Mouse (Mus musculus) kidney, postnatal 36 days (tissue): ENCODE measurements around the gene Gm14137.

Experiments
- DNase-seq, 2 experiments: peaks; one replicate each; pipeline ENCODE4 v3.0.0; 2021 to 2022; ENCODE audit warnings: mixed read lengths in 2 of 2

Gene Gm14137

DNA sequence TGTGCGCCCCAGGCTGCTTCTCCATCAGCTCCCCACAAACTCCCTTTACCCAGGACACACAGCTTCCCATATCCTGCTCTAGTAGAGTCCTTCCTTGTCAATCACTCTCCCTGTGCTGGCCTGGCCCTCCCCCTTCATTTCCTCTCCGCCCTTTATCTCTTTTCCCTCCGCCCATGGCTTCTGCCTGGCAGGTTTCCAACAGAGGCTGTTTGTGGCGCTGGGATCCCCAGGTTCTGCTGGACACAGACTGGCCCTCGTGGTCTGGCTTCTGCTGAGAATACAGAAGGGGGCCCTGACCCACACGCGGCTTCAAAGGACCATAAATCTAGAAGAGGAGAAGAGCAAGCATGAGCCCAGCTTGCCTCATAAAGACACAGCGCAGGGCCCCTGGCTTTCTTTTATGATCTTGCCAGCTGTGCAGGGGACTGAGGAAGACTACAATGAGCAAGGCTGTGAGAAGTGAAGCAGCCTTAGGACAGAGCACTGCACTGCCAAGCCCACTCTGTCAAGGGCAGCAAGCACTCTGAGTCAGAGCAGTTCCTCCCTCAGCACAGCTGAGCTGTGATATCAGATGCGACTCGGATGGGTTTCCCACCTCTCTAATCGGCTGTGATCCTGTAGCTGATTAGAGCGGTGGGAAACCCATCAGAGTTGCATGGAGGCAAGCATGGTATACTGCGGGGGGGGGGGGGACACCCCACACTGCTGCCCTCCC, 1.3 kb upstream of the Gm14137 start:
- peak; percentile 80 to 84 for DNase-seq

DNA sequence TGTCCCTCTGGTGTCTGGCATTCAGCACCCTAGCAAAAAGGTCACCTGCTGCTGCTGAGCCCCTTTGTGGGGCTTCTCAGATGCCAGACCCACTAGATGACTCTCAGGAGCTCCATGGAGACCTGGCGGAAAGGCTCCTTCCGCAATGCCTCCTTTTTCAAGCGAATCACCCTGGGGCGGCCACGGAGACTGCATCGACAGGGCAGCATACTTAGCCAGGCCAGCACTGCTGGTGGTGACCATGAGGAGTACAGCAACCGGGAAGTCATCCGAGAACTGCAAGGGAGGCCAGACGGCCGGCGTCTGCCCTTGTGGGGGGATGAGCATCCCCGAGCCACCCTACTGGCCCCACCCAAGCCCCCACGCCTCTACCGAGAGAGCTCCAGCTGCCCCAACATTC, 557 bp downstream of the Gm14137 start:
- DNase-seq, result no peak

DNA sequence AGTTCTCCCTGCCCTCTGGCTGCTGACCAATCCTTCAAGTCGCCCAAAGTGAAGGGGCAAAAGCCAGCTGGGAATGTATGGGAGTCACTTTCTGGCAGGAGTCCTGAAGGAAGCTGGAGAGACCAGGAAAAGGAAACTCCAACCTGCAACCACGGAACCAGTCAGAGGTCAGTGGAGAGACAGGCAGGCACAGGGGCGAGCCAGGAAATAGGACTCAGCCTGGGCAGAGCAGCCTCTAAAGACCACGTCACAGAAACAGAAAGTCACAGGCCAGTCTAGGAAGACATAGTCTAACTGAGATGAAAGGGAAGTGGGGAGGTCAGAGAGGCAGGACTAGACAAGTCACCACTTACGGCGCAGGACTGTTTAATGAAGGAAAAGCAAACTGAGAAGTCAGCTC, 1.3 kb downstream of the Gm14137 start:
- peak; percentile 47 to 60 for DNase-seq

DNA sequence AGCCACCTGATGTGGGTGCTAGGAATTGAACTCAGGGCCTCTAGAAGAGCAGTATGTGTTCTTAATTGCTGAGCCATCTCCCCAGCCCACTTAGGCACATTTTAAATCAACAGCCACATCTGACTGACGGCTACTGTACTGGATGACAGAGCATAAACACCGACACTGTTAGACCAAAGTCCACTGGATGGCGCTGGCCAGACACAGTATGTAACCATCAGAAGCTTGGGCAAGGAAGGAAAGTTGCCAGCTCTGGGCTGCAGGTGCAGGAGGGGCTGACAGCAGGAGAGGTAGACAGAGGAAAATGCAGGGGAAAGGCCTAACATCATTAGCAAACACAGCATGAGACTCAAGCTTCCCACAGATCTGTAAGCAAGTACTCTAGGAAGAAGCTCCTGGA, 2.5 kb downstream of the Gm14137 start:
- DNase-seq, result peak in 1 of 2 experiments; percentile 57

DNA sequence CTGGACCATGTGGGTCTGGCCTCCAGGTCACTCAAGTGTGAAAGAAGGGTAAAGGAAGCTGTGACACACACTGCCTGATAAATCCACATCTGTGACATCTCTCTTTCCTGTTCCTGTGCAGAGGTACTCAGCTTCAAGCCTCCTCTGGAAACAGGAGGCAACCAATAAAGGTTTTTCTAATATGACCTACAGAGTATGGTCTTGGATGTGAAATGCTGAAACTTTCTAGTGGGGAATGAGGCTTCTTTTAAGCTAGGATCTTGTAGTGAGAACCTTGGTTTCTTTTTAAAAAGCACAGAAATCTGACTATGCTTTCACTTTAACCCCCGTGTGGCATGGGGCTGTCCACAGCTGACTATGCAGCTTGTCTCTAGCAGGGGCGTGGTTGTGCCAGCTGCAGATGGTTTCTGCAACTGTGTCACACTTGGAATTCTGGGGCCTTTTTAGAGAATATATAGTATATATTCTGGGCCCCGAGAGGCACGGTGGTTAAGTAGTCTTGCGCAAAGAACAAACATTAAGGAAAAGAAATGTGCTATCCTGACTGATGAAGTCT, 3.2 kb downstream of the Gm14137 start:
- DNase-seq, result no peak

DNA sequence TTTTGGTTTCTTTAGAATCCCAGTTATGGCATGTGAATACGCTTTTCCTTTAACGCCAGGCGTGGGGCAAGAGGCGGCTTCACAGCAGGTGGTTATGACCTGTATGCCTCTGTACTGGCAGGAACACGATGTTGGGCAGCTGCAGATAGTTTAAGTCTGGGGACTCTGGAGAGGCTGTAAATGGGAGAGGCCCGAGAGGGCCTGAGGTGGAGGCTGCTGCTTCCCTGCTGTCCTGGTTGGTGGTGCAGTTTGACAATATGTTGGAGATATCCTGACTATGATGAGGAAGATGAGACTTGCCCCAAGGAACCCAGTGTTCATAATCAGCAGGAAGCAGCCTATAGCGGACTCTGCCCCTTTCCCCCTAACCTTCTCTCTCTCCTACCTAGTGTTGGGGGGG, 8.6 kb downstream of the Gm14137 start:
- DNase-seq, result no peak

DNA sequence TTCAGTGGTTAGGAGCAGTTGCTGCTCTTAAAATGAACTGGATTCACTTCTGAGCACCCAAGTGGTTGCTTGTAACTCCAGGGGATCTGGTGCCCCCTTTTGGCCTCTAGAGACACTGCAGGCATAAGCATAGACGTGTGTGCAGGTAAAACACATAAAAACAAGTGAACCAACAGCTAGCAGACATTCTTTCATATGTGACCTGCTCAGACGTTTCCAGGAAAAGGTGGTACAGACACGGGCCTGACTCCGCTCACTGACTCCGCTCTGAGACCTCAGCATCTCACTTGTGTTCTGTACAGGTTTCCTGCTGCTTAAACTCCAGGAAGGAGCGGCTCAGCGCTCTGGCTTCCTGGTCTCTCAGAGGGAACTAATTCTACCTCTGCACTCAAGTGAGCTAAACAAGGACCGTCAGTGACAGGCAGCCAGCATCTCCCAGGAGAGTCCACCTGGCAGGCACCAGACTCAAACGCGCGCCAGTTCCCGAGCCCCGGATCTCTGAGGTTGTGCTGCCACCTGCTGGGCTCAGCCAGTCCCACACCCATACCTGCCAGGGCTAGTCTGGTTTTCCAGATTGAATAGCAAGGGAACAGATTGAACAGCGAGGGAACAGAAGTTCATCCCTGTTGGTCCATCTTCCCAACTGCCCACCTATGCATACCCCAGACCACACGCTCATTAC, 14.9 kb downstream of the Gm14137 start:
- peak; percentile 78 to 94 for DNase-seq

DNA sequence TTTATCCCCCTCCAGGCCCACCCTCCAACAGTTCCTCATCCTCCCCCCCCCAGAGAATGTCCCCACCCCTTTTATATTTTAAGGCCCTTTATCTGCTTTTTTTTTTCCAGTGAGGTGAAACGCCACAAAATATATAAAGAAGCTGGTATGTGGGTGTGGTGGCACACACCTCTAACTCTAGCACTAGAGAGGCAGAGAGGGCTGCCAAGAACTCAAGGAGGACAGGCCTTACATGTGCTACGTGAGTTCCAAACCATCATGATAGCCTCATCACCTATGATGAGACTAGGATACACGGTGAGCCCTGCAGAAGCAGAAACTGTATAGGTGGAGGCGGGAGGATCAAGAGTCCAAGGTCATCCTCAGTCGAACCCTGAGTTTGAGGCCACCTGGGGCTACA, 16.7 kb downstream of the Gm14137 start:
- DNase-seq, result no peak

DNA sequence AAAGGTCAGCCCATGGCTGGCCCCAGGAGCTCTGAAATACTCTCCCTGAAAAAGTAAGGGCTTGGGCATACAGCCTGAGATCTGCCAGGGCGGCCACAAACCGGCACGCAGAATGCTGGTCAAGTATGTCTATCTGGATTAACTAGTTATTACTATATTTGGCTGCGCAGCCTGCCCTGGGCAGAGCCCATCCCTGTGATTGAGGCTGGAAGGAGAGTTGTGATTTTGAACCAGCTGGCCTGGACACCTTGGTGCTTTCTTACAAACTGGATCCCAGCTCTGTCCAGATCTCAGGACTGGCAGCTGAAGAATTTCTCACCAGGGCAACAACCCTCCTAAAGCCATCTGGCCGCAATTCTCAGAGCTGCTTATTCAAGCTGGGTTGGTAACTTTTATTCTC, 19.8 kb downstream of the Gm14137 start:
- no peak for DNase-seq

DNA sequence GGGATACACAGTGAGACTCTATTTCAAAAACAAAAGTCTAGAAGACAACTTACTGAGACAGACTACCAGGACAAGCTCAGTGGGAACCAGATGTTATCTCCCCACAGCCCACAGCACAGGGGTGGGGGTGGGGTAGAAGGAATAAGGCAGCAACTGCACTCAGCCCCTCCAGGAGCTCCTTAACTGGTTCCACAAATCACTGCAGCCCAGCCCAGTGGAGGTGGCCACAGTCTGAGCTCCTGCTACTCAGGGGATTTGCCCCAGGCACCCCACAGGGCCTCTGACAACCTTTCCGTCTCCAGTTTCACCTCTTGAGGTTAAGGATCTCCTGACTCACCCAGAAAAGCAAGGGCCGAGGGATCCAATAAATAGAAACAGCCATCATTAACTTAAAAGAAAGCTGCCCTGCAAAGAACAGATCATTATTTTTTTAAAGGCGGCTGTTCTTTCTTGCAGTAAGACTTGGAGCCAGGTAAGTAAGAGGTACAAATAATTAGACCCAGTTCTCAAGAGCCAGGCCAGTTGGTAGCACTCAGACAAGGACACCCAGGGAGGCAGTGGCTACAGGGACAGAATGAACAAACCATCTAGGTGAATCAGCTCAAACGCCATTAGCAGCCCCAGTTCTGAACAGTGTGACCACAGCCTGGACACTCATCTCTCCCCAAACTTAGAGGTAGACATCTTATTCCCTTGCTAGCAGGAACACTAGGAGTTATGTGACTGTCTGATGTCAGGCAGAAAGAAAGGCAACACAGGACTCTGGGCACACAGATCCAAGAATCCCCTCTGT, 22.2 kb downstream of the Gm14137 start:
- DNase-seq, result no peak

DNA sequence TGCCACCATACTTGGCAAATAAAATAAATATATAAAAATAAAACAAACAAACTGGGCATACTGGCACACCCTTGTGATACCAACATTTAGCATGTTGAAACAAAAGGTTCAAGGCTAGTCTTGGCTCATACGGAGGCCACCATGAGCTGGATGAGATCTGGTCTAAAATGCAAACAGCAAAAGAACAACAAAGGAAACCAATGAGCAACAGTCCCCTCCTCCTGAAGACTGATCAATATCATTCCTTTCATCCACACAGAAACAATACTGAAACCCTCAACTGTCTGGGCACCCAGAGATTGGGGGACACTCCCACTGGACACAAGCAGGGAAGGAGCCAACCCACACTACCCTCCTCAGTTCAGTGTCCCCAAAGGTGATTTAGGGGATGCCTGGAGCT, 23.2 kb downstream of the Gm14137 start:
- no peak for DNase-seq

DNA sequence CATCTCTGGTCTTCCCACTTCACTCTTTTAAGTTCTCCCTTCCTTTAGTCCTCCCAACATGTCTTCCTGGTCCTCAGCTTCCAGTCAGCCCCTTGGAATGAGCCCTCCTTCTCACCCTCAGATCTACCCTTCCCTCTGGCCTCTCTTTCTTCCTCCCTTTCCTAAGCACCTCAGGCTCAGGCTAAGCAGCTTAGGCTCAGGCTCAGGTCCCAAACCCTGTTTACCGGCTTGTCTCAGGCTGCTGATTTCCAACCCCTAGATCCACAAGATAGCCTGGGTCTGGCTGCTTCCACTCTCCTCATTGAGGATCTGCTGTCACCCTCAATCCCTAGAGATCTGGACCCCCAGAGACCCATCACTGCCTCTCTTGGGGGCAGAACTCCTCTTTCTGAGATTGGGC, 23.7 kb downstream of the Gm14137 start:
- no peak for DNase-seq

DNA sequence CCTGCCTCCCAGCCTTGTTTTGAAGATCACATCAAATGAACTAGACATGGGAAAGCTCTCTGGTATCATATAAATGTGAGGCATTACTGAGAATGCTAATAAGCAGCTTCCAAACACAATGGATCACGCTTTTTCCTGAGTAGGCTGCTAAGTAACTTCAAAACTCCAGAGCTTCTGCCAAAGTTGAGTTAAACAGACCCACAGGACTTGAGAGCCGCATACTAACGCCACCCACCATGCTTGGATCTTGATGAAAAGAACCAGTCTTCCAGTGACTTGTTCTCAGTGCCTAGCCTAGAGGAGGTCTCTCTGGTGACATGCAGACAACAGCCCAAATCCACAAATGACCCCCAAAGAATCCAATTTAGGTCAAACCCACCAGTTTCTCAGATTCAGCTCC, 24.6 kb downstream of the Gm14137 start:
- DNase-seq, result no peak

DNA sequence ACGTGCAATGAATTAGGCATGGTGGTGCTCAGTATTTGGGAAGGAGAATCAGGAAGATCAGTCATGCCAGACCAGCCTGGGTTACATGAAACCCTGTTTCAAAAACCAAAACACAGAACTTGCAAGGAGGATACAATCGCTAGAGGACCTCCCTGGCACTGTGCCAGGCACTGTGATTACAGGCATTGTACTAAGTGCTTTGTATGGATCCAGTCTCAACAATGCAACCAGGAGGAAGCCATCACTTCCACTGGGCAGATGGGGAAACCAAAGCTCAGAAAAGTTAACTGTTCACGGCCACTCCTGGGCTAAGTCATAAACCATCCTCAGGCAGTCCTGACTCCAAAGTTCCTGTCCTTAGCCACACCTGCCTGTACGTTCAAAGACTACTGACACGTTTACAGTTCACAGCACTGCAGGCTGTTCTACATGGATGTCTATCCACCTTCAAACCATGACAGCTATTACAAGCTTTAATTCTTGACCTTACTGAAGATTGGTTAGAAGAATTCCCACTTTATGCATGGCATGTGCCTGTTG, 28.7 kb downstream of the Gm14137 start:
- DNase-seq, result peak in 1 of 2 experiments; percentile 61

DNA sequence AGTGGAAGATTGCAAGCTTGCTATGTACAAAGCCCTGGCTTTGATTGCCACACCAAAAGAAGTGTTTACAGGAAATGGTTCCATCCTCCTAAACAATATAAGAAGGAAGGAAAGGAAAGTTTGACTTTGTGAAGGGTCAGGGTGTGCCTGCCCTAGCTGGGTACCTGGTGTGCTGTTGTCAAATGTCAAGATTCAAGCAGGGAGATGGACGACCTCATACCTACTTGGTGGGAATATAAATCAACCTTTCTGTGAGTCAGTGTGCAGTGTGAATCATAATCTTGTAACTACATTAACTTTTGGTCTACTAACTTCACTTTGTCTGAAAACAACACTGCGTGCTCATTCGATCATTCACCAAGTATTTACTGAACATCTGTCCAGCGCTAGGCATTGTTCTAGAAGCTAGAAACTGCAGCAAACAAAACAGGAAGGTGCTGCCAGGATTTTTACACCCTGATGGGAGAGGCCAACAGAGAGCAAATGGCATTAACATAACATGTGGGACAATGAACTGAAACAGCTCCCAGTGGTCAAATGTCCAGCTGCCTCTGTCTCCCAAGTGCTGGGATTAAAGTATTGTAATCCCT, 29.7 kb downstream of the Gm14137 start:
- peak in 1 of 2 experiments; percentile 17 for DNase-seq

DNA sequence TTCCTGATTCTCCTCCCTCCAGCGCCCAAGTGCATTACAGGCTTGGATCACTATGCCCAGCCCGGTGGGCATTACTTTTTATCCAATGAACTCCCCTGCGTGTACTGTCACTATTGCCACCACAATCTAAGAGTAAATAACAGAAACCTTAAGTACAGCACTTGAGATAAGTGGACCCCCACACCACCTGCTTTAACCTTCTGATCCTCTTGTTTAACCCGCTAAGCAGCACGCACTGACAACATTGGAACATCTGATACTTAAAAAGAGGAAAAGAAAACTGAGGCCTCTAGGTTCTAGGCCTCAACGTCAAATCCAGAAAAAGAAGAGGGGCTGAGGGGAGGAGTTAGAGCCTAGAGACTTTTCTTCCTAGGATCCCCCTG, 33.6 kb downstream of the Gm14137 start:
- DNase-seq, result no peak

DNA sequence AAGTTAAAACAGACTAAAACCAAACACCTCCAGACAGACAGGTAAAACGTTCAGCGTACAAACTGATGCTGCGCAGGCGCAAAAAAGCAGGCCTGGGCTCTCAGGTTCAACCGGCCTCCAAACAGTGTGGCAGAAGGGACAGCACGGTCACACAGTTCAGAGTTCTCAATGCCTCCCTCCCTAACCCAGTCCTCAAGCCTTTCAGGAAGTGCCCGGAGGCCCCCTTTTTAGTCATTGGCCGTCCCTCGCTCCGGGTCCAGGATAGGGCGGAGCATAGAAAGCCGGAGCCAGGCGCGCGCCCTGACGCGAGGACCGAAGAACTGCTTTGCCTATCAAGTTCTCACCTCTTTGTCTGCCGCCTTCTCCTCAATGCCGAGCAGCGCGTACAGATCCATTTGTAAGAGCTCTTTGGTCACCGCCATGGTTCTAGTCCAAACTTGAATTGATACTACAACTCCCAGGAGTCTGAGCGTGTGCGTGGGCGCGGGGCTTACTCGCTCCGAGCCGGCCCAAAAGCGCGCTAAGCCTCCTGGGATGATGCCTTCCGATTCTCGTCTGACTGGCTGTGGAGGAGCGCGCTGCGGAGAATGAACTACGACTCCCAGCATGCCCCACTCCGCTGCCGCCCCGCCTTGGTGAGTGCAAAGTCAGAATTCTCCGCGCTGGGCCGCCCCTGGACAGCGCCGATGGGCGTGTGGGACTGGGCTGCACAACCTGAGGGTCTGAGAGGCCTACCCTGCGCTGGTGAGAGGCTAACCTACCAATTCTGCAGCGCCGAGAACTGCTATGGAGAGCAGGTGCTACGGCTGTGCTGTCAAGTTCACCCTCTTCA, 34.3 kb downstream of the Gm14137 start, which contains the start of the genes Zfyve19 and Dnajc17:
Gene Zfyve19 (plus strand): TSS at position 274 of the 832 bp plus-strand sequence.
Gene Dnajc17 (minus strand): TSS at position 452 of the 832 bp plus-strand sequence.
- peak; percentile 97 to 98 for DNase-seq

DNA sequence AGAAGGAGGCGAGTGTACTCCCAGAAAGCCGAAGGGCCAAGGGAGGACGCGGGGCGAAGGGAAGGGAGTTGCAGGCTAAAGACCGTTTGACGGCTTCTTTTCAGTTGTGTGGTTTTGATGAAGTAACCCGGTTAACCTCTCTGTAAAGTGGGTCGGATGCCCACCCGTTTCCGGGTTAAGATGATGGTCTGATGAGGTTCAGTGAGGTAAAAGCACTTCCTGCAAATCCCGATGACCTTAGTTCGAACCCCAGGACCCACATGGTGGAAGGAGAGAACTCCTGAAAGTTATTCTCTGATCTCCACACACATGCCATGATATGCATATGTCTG, 34.8 kb downstream of the Gm14137 start:
- no peak for DNase-seq
